Mouse (Mus musculus) Patski (cell line): ENCODE measurements around the gene Mip. TPM values are rescaled to one million over a fixed set of nuclear protein-coding genes. Genes with fewer than 3 reads are reported as not detected.

Experiments used
- ATAC-seq: fragments of 100-300 bp; one replicate; pipeline ENCODE4 v1.8.0; 2021
- CTCF ChIA-PET: fragments of 350-600 bp; sonication (Branson Sonifier 250); formaldehyde crosslinking; loops from one replicate; lab custom pipeline; 2022; ENCODE audit warnings: inconsistent platforms; lab: Charles Lee
- POLR2A ChIA-PET: fragments of 350-600 bp; sonication (Branson Sonifier 250); formaldehyde crosslinking; loops from one replicate; lab custom pipeline; 2022; ENCODE audit warnings: antibody characterized with exemption, inconsistent platforms; lab: Charles Lee
- DNase-seq: peaks from one replicate; pipeline ENCODE4 v3.0.0-alpha.2; 2011; ENCODE audit warnings: low read depth, low spot score
- H3K27me3 ChIP-seq: fragments of 371-371 bp; one replicate; pipeline ENCODE4 v1.5.1; 2021
- CTCF ChIP-seq: fragments of 100-300 bp; IDR thresholded peaks from one replicate; pipeline ENCODE4 v1.5.1; 2021
- in situ Hi-C: fragments of 300-500 bp; cut with MboI; formaldehyde crosslinking; loops from 3 replicates; pipeline ENCODE4 v1.11.1; 2018; ENCODE audit warnings: low pct_unique_long_range_greater_than_20kb, mixed read lengths
- polyA plus RNA-seq: library from polyadenylated mRNA; unstranded; gene quantifications from one replicate; pipeline ENCODE4 v1.2.3, GENCODE M21; 2021

Gene Mip
- 0.04 TPM for polyA plus RNA-seq

GRCm38 (mm10) chr10:128225538-128225937 is at the start of gene Mip:
Mip (plus strand) TSS chr10:128225838.
- H3K27me3 ChIP-seq: no peaks in the 10 kb centered on the region
- no peak for TF ChIP-seq CTCF
- ChIA-PET CTCF (no interaction called here), POLR2A (no interaction called here)
- in situ Hi-C loops: no loop called here
- DNase-seq (no peak), ATAC-seq (no peak)

GRCm38 (mm10) chr10:128175996-128176755 is 49.5 kb upstream of the Mip start:
- POLR2A ChIA-PET: interaction anchor here (0.5 to 1.5 kb wide), 7 partner anchors 9 to 93 kb away, joined by 3 to 5 read pairs (median 4); partner anchors contain the start of gene Atp5b
- peak; percentile 38 for DNase-seq

GRCm38 (mm10) chr10:128177316-128177715 is 48.3 kb upstream of the Mip start:
- ChIA-PET POLR2A (interaction anchor here (1.2 kb wide), 1 partner anchor 10 kb away, joined by 3 read pairs; no protein-coding TSS in a partner anchor), CTCF (interaction anchor here (0.9 to 3.0 kb wide), 6 partner anchors 9 to 66 kb away, joined by 3 to 14 read pairs (median 4); no protein-coding TSS in a partner anchor)
- ATAC-seq (no peak), DNase-seq (no peak)
- in situ Hi-C loops: loop anchor here (25.0 kb wide), 1 partner anchor 490 kb away; no protein-coding TSS in a partner anchor
- no peaks in the 10 kb centered on the region for H3K27me3 ChIP-seq
- no peak for TF ChIP-seq CTCF

More at GRCm38 (mm10) chr10:128175996-128176755, 49.5 kb upstream of the Mip start:
- ATAC-seq: no peak
- in situ Hi-C loops: loop anchor here (25.0 kb wide), 1 partner anchor 489 kb away; no protein-coding TSS in a partner anchor
- no peaks in the 10 kb centered on the region for H3K27me3 ChIP-seq
- CTCF ChIA-PET: interaction anchor here (0.7 to 3.0 kb wide), 9 partner anchors 10 to 85 kb away, joined by 3 to 14 read pairs (median 4); partner anchors contain the start of gene Baz2a
- TF ChIP-seq CTCF: no peak

- no peak for DNase-seq
- ATAC-seq: no peak
- in situ Hi-C loops: loop anchor here (25.0 kb wide), 1 partner anchor 493 kb away; no protein-coding TSS in a partner anchor
- H3K27me3 ChIP-seq: no peaks in the 10 kb centered on the region
- ChIA-PET POLR2A (interaction anchor here (1.3 kb wide), 1 partner anchor 16 kb away, joined by 3 read pairs; no protein-coding TSS in a partner anchor), CTCF (interaction anchor here (1.3 to 2.8 kb wide), 2 partner anchors 29 to 39 kb away, joined by 3 to 23 read pairs; no protein-coding TSS in a partner anchor)
- no peak for TF ChIP-seq CTCF
These were observed 45.6 kb upstream of the Mip start, which contains the start of gene Rbms2 for GRCm38 (mm10) chr10:128179989-128180388. Rbms2 (minus strand) TSS chr10:128180297.

DNA sequence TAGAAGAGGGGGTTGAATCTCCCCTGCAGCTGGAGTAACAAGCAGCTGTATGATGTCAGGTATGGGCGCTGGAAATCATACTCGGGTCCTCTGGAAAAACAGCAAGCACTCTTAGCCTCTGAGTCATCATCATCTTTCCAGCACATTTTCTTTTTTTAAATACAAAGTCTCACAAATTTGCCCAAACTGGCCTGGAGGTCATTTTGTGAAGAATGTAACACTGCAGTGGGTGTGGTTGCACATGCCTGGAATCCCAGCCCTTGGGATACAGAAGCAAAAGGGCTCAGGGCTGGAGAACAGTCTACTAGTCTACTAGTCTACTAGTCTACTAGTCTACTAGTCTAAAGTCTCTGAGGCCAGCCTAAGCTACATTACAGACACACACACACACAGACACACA is 41.3 kb upstream of the Mip start:
- TF ChIP-seq CTCF: no peak
- no peaks in the 10 kb centered on the region for H3K27me3 ChIP-seq
- in situ Hi-C loops: loop anchor here (25.0 kb wide), 1 partner anchor 497 kb away; no protein-coding TSS in a partner anchor
- ChIA-PET CTCF (interaction anchor here (1.6 to 7.7 kb wide), 3 partner anchors 34 to 92 kb away, joined by 5 to 84 read pairs (median 44); partner anchors contain the start of gene Baz2a), POLR2A (interaction anchor here (1.1 kb wide), 1 partner anchor 101 kb away, joined by 3 read pairs; the partner anchor contains the start of gene Atp5b)
- no peak for DNase-seq
- no peak for ATAC-seq

- in situ Hi-C loops: loop anchor here (5.0 to 25.0 kb wide), 3 partner anchors 43 to 498 kb away; no protein-coding TSS in a partner anchor
- no peak for DNase-seq
- no peak for ATAC-seq
- ChIA-PET POLR2A (interaction anchor here (0.6 to 1.1 kb wide), 3 partner anchors 32 to 102 kb away, joined by 3 read pairs; partner anchors contain the start of gene Atp5b), CTCF (interaction anchor here (1.1 to 7.7 kb wide), 6 partner anchors 9 to 98 kb away, joined by 5 to 84 read pairs (median 10); partner anchors contain the start of gene Baz2a)
- no peaks in the 10 kb centered on the region for H3K27me3 ChIP-seq
- no peak for TF ChIP-seq CTCF
These were observed 40.2 kb upstream of the Mip start for GRCm38 (mm10) chr10:128185277-128185940.

DNA sequence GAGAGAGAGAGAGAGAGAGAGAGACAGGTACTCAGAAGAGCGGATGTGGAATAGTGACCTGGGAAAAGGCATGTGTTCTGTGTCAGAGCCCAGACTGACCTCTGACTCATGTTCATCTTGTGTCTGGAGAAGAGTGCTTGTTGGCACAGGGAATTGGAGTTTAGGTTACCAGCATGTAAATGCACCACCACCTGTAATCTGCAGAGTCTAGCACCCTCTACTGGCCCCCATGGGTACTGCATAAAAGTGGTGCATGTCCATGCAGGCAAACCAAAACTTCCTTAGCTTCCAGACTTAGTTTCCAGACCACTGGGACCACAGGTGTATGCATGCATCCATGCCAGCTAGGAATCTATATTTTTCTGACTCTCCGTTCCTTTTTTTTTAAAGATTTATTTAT is 39.7 kb upstream of the Mip start:
- ATAC-seq (no peak), DNase-seq (peak; percentile 63)
- TF ChIP-seq CTCF: peak; percentile 94
- in situ Hi-C loops: loop anchor here (5.0 to 25.0 kb wide), 3 partner anchors 44 to 499 kb away; no protein-coding TSS in a partner anchor
- no peaks in the 10 kb centered on the region for H3K27me3 ChIP-seq
- POLR2A ChIA-PET: interaction anchor here (0.6 to 1.0 kb wide), 2 partner anchors 32 to 57 kb away, joined by 3 read pairs; no protein-coding TSS in a partner anchor
- CTCF ChIA-PET: interaction anchor here (0.6 to 7.7 kb wide), 10 partner anchors 10 to 98 kb away, joined by 3 to 84 read pairs (median 6); partner anchors contain the start of gene Baz2a

DNA sequence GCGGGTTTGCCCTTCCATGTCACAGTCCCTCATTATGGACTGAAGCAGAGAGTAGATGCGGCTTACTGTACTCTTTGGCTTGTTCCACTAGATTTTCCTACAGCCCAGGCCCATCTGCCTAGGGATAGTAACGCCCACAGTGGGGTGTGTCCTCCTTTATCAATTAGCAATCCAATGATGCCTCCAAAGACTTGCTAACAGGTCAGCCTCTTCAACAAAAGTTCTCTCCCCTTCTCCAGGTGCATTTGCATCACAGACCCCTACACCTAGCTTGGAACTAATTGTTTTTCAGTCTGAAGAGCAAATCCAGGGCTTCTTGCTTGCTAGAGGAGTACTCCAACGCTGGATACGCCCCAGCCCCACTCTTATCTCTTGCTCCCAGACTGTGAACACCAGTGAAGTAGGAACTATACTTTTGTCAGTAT is 38.4 kb upstream of the Mip start:
- no peaks in the 10 kb centered on the region for H3K27me3 ChIP-seq
- ATAC-seq: no peak
- CTCF ChIA-PET: interaction anchor here (1.6 to 7.7 kb wide), 2 partner anchors 44 to 53 kb away, joined by 4 to 84 read pairs; no protein-coding TSS in a partner anchor
- POLR2A ChIA-PET: no interaction called here
- no peak for DNase-seq
- in situ Hi-C loops: loop anchor here (5.0 to 25.0 kb wide), 3 partner anchors 45 to 500 kb away; no protein-coding TSS in a partner anchor
- no peak for TF ChIP-seq CTCF

DNA sequence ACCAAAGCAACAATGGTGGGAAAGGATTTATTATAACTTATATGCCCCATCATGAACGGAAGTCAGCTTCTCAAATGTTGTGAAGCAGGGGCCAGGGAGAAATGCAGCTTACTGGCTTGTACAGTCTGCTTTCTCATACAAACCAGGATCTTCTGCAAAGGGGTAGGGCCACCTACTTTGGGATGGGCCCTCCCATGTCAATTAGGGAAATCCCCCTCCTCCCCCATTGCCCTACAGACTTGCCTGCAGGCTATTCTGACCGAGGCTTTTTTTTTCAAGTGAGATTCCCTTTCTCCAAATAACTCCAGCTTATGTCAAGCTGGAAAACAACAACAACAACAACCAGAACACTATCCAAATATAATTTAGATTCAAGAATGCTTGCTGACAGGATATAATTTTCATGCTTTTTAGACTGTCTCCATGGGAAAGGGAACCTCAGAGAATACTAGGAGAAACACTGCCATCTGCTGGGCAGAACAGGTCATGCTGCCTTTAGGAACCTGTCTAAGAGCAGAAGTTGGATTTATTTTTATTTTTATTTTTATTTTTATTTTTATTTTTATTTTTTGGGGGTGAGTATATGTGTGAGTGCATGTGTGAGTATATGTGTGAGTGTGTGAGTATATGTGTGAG is 37.3 kb upstream of the Mip start:
- ATAC-seq (no peak), DNase-seq (no peak)
- ChIA-PET POLR2A (interaction anchor here (1.1 kb wide), 1 partner anchor 104 kb away, joined by 5 read pairs; no protein-coding TSS in a partner anchor), CTCF (interaction anchor here (0.9 to 7.7 kb wide), 6 partner anchors 9 to 97 kb away, joined by 3 to 84 read pairs (median 4); partner anchors contain the start of gene Baz2a)
- in situ Hi-C loops: loop anchor here (5.0 to 25.0 kb wide), 3 partner anchors 46 to 501 kb away; no protein-coding TSS in a partner anchor
- H3K27me3 ChIP-seq: no peaks in the 10 kb centered on the region
- no peak for TF ChIP-seq CTCF
